Mouse (Mus musculus): ENCODE data around the gene Zdhhc6. TPM values are rescaled to one million over a fixed set of nuclear protein-coding genes. Genes with fewer than 3 reads are reported as not detected.
A peak's percentile ranks its signal among the peaks of the same experiment; 100 is the strongest.

The Zdhhc6 gene
- polyA plus RNA-seq, 1 experiment from 2014 or later, result 75.9 TPM

GRCm38 (mm10) chr19:55258514-55258913 lies 57.3 kb downstream of the Zdhhc6 start:
- no peak for DNase-seq (ENCODE audit: low spot score)

- no peak for DNase-seq (ENCODE audit: low spot score)
Observed at GRCm38 (mm10) chr19:55257656-55258375, 58.0 kb downstream of the Zdhhc6 start.

- DNase-seq (ENCODE audit: low spot score), result no peak
Observed at GRCm38 (mm10) chr19:55256156-55256555, 59.7 kb downstream of the Zdhhc6 start.

- peak; percentile 81 for DNase-seq (ENCODE audit: low spot score)
Observed at GRCm38 (mm10) chr19:55254513-55255016, 61.3 kb downstream of the Zdhhc6 start.

GRCm38 (mm10) chr19:55253570-55254441 lies 62.0 kb downstream of the Zdhhc6 start:
- peak; percentile 63 for DNase-seq (ENCODE audit: low spot score)

GRCm38 (mm10) chr19:55253239-55253569 lies 62.6 kb downstream of the Zdhhc6 start:
- peak; percentile 31 for DNase-seq (ENCODE audit: low spot score)

DNA sequence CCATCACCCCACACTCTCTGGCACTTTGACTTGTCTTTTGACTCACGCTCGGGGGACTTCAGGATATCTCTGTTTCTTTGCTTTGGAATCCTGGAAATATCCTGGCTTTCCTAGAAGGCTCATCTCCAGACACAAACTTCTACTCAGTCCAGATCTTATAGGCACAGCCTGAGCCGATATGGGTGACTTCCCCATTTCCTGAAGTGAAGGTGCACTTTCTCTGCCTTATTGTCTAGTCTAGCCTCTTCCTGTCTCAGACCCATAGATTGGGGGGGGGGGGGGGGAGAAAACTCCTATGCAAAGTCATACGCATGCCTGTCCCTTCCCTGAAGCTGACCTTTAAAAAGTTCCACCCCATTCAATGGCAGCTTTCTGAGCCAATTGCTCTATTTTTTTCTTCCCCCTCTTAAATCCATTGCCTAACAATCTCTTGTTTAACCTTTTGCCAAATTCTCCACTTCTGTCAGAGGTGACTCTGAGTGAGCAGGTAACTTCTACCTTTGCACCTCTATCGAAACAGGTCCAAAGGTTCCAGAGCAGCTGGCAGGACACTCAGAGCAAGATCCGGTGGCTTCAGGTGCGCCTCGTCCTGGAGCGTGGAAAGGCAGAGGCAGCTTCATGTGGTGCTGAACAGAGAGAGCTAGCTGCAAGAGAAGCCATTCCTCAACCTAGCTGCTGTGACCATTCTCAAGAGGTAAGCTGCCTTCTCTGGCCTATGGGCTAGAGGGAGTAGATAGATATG lies 64.3 kb downstream of the Zdhhc6 start, which contains the start of gene Acsl5:
Acsl5 (plus strand) TSS at position 556 of the 742 bp plus-strand sequence.
- DNase-seq (ENCODE audit: low spot score), result no peak

GRCm38 (mm10) chr19:55250451-55250850 lies 65.4 kb downstream of the Zdhhc6 start:
- no peak for DNase-seq (ENCODE audit: low spot score)

DNA sequence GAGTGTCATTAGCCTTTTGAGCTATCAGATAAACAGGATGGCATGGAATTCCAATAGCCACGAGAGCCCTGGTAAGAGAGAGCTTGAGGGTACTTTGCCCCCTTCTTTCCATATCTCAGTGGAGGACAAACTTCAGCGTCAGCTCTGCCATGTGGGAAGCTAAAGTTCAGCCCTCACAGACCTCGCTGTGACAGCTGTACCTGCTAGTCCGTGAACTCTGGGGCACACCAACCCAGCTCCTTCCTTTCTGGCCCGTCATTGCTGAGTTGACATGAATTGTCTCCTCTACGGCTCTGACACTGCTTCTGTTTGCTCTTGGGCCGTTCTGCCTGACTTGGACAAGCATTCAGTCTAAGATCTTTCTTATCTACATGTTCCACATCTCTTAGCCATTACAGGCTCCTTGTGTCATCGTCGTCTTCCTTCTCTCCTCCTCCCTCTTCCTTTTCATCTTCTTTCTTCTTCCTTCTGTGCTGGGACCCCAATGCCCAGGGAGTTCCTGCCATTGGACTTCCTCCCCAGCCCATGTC lies 67.8 kb downstream of the Zdhhc6 start:
- DNase-seq (ENCODE audit: low spot score), result no peak

- DNase-seq (ENCODE audit: low spot score), result no peak
Observed at GRCm38 (mm10) chr19:55247563-55247962, 68.3 kb downstream of the Zdhhc6 start.

- DNase-seq (ENCODE audit: low spot score), result no peak
Observed at GRCm38 (mm10) chr19:55244791-55245231, 71.0 kb downstream of the Zdhhc6 start.

- no peak for DNase-seq (ENCODE audit: low spot score)
Observed at GRCm38 (mm10) chr19:55241186-55241645, 74.6 kb downstream of the Zdhhc6 start, which contains the start of gene Gucy2g. Gucy2g (minus strand) TSS chr19:55241236.

DNA sequence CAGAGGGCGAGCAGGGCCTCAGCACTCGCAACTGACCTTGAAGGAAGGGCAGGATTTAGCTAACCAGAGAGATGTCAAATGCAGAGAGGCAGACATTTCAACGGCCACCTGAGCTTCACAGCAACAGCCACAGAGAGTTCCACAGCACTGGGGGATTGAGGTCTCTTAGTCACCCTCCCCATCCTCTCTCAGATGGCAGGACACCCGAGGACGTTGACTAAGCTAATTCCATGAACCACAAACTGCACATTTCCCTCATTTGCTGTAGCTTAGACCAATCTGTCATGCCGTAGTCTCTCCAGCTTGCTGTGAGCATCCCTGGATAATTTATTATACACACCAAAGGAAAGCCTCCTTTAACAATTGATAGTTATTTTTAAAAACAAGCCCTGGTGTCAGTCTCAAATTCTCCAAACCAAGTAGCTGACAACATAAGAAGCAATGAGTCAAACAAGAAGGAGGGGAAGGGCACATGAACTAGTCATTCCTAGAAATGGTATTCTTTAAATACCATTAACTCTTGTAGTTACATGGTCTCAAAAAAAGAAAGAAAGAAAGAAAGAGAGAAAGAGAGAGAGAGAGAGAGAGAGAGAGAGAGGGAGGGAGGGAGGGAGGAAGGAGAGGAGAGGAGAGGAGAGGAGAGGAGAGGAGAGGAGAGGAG lies 75.9 kb downstream of the Zdhhc6 start:
- no peak for DNase-seq (ENCODE audit: low spot score)

GRCm38 (mm10) chr19:55236564-55236963 lies 79.3 kb downstream of the Zdhhc6 start:
- no peak for DNase-seq (ENCODE audit: low spot score)

- DNase-seq (ENCODE audit: low spot score), result no peak
Observed at GRCm38 (mm10) chr19:55236026-55236425, 79.8 kb downstream of the Zdhhc6 start.

DNA sequence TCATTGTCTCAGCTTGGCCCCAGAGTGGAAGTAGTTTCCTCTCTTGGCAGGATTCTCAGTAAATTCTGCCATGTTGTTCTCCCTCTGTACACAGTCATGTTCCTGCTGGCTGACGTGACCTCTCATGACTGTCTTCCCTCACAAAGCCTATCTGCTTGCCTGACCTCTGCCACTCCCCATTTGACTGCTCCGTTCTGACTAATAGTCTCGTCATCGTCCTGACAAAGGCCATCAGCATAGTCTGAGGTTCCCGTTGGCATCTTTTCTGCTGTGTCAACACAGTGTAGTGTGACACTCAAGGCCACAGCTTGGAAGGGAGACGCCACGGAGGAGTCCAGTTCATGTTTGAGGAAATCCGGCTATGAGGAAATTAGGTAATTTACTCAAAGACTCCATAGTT lies 83.7 kb downstream of the Zdhhc6 start:
- DNase-seq (ENCODE audit: low spot score), result no peak

DNA sequence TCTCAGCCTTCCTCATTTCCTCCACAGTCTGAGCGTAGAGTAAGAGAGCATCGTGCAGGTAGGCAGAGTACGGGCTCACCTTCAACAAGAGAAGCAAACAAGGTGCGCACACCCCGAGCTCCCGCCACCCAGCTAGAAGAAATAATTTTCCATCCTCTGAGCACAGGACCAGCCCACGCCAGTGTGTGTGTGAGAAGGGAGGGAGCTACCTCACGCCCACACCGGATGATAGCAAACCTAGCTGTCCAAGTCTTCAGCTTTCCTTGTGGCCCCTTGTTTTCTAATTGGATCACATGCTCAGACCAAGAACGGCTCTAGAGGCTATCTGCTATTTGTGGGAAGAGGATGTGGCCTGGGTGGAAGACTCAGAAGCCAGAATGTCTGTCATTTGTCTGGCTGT lies 84.8 kb downstream of the Zdhhc6 start:
- DNase-seq (ENCODE audit: low spot score), result no peak

DNA sequence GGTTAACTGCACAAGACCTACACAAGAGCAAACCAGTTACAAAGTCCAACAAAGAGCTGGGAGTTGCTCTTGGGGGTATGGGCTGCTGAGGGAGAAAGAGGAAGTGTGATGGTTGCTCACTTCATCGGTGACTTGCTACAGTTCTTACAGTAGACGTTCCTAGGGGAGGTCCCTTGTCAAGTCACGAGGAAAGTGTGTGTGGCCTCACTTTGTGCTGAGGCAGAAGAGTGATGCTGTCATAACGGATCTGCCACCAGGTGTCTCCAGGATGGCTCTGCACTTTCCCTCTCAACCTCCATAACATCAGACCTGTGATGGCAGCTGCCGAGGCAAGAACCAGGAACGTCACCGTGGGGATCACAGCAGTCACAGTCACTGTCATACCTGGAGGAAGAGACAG lies 88.7 kb downstream of the Zdhhc6 start:
- no peak for DNase-seq (ENCODE audit: low spot score)

GRCm38 (mm10) chr19:55226621-55227020 lies 89.2 kb downstream of the Zdhhc6 start:
- no peak for DNase-seq (ENCODE audit: low spot score)

DNA sequence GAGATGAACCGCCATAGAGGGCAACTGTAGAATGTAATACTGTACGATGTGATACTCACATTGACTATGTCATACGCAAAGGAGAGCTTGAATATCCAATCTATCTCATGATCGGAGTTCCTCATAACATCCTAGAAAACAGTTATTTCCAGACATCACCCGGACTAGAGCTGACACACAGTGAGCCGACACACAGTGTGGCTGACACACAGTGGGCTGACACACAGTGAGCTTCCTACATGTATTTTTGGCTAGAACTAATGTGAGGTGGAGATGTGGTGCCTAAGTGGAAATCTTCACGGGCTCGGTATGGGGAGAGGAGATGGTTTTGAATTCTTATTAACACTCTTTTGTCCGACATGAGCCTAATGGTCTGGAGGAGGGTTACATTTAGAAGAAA lies 93.6 kb downstream of the Zdhhc6 start:
- DNase-seq (ENCODE audit: low spot score), result no peak
